Mouse (Mus musculus) neutrophil, adult 65 days (primary cell): ENCODE results near the gene Ripor3. TPM values are rescaled to one million over a fixed set of nuclear protein-coding genes. Genes with fewer than 3 reads are reported as not detected.

Experiments
- total RNA-seq: library from RNA; stranded (reverse); gene quantifications from 2 replicates; pipeline ENCODE4 v1.2.4, GENCODE M21; 2023

The Ripor3 gene
- total RNA-seq, result 0.57 TPM in 1 of 2 replicates, not detected in the other

GRCm38 (mm10) chr2:168009936-168010668 is at the start of gene Ripor3:
TSS of gene Ripor3 (minus strand) at chr2:168010618.

GRCm38 (mm10) chr2:167931985-167932726 is 78.3 kb downstream of the Ripor3 start, which contains the start of gene Ptpn1:
TSS of gene Ptpn1 (plus strand) at chr2:167932057.

Other genes with a start within 250 kb of the Ripor3 start
- 189 and 215 TPM in 2 replicates for gene Ptpn1, start 78.6 kb downstream of the Ripor3 start, total RNA-seq
- gene Pard6b, start 70.4 kb upstream of the Ripor3 start, total RNA-seq, result not detected in 2 replicates
- 52.8 and 68.8 TPM in 2 replicates for gene Adnp, start 196.5 kb upstream of the Ripor3 start, total RNA-seq
- not detected in 2 replicates for gene Gm20716, start 219.7 kb upstream of the Ripor3 start, total RNA-seq
- 139 and 167 TPM in 2 replicates for gene Dpm1, start 220.0 kb upstream of the Ripor3 start, total RNA-seq
- gene Mocs3, start 220.0 kb upstream of the Ripor3 start, total RNA-seq, result 7.4 and 8.1 TPM in 2 replicates